Mouse (Mus musculus): ENCODE measurements around the gene Ric8b. TPM values are rescaled to one million over a fixed set of nuclear protein-coding genes. Genes with fewer than 3 reads are reported as not detected.

Gene Ric8b
- total and polyA plus RNA-seq, 2 experiments from 2014 or later: 33.8 to 49.6 TPM

GRCm38 (mm10) chr10:84956173-84956572 lies 38.8 kb downstream of the Ric8b start:
- no peak for ATAC-seq
- no peak for TF ChIP-seq CTCF (IDR thresholded peaks at IDR 0.05; ENCODE audit: low read depth)
- Histone ChIP-seq H3K4me1 (ENCODE audit: insufficient read depth, low read length) (no peaks in the 10 kb centered on the region), H3K4me2 (ENCODE audit: low read depth, low read length) (no peak overlapping the region), H3K9ac (replicated peaks; ENCODE audit: low read length) (no peak overlapping the region), H3K27me3 (ENCODE audit: insufficient read depth, low read length) (no peaks in the 10 kb centered on the region), H3K36me3 (ENCODE audit: insufficient read depth, low read length) (peaks cover 3% of the 10 kb centered on the region; the same call in 1 of the 2 replicates), H3K27ac (no peak overlapping the region), H3K4me3 (ENCODE audit: low read length) (no peak overlapping the region), H3K9me3 (ENCODE audit: low read length) (no peaks in the 10 kb centered on the region)
- DNase-seq (ENCODE audit: low spot score): no peak
- 85% methylated on average over 4 of the region's 4 CpGs for WGBS

GRCm38 (mm10) chr10:84958597-84958996 lies 41.2 kb downstream of the Ric8b start:
- WGBS: 94% methylated on average over 2 of the region's 2 CpGs
- H3K4me1 ChIP-seq (ENCODE audit: insufficient read depth, low read length): no peaks in the 10 kb centered on the region
- H3K36me3 ChIP-seq (ENCODE audit: insufficient read depth, low read length): peaks cover 4% of the 10 kb centered on the region; the same call in 1 of the 2 replicates
- H3K27me3 ChIP-seq (ENCODE audit: insufficient read depth, low read length): no peaks in the 10 kb centered on the region
- no peak overlapping the region for H3K4me2 ChIP-seq (ENCODE audit: low read depth, low read length)
- DNase-seq (ENCODE audit: low spot score): no peak
- no peak overlapping the region for H3K9ac ChIP-seq (replicated peaks; ENCODE audit: low read length)
- no peak for TF ChIP-seq CTCF (IDR thresholded peaks at IDR 0.05; ENCODE audit: low read depth)
- no peak overlapping the region for H3K4me3 ChIP-seq (ENCODE audit: low read length)
- H3K9me3 ChIP-seq (ENCODE audit: low read length): no peaks in the 10 kb centered on the region
- H3K27ac ChIP-seq: no peak overlapping the region
- no peak for ATAC-seq

- Histone ChIP-seq H3K4me3 (ENCODE audit: low read length) (no peak overlapping the region), H3K4me1 (ENCODE audit: insufficient read depth, low read length) (no peaks in the 10 kb centered on the region), H3K4me2 (ENCODE audit: low read depth, low read length) (no peak overlapping the region), H3K27me3 (ENCODE audit: insufficient read depth, low read length) (no peaks in the 10 kb centered on the region), H3K27ac (no peak overlapping the region), H3K9me3 (ENCODE audit: low read length) (no peaks in the 10 kb centered on the region), H3K36me3 (ENCODE audit: insufficient read depth, low read length) (peaks cover 4% of the 10 kb centered on the region; the same call in 1 of the 2 replicates), H3K9ac (replicated peaks; ENCODE audit: low read length) (no peak overlapping the region)
- no peak for TF ChIP-seq CTCF (IDR thresholded peaks at IDR 0.05; ENCODE audit: low read depth)
- no peak for ATAC-seq
- no peak for DNase-seq (ENCODE audit: low spot score)
- 56% methylated on average over 12 of the region's 12 CpGs for WGBS
Measured at GRCm38 (mm10) chr10:84960380-84960930, 43.0 kb downstream of the Ric8b start.

GRCm38 (mm10) chr10:84963126-84963525 lies 45.7 kb downstream of the Ric8b start:
- no peaks in the 10 kb centered on the region for H3K27me3 ChIP-seq (ENCODE audit: insufficient read depth, low read length)
- H3K36me3 ChIP-seq (ENCODE audit: insufficient read depth, low read length): peaks cover 4% of the 10 kb centered on the region; the same call in 1 of the 2 replicates
- peak overlapping the region; percentile 28; the same call in 1 of the 2 replicates for H3K27ac ChIP-seq
- peaks cover 12% of the 10 kb centered on the region; the same call in 1 of the 2 replicates for H3K4me1 ChIP-seq (ENCODE audit: insufficient read depth, low read length)
- no peaks in the 10 kb centered on the region for H3K9me3 ChIP-seq (ENCODE audit: low read length)
- WGBS: 74% methylated on average over 5 of the region's 5 CpGs
- no peak overlapping the region for H3K9ac ChIP-seq (replicated peaks; ENCODE audit: low read length)
- TF ChIP-seq CTCF (IDR thresholded peaks at IDR 0.05; ENCODE audit: low read depth): no peak
- no peak overlapping the region for H3K4me2 ChIP-seq (ENCODE audit: low read depth, low read length)
- no peak for ATAC-seq
- DNase-seq (ENCODE audit: low spot score): no peak
- H3K4me3 ChIP-seq (ENCODE audit: low read length): no peak overlapping the region

- peaks cover 4% of the 10 kb centered on the region; the same call in 1 of the 2 replicates for H3K36me3 ChIP-seq (ENCODE audit: insufficient read depth, low read length)
- no peak for ATAC-seq
- H3K27ac ChIP-seq: peak overlapping the region; percentile 28; the same call in 1 of the 2 replicates
- no peak for TF ChIP-seq CTCF (IDR thresholded peaks at IDR 0.05; ENCODE audit: low read depth)
- no peak overlapping the region for H3K4me3 ChIP-seq (ENCODE audit: low read length)
- WGBS: 36% methylated on average over 3 of the region's 3 CpGs
- no peaks in the 10 kb centered on the region for H3K9me3 ChIP-seq (ENCODE audit: low read length)
- H3K4me1 ChIP-seq (ENCODE audit: insufficient read depth, low read length): peaks cover 15% of the 10 kb centered on the region; the same call in 1 of the 2 replicates
- H3K9ac ChIP-seq (replicated peaks; ENCODE audit: low read length): no peak overlapping the region
- H3K4me2 ChIP-seq (ENCODE audit: low read depth, low read length): no peak overlapping the region
- no peaks in the 10 kb centered on the region for H3K27me3 ChIP-seq (ENCODE audit: insufficient read depth, low read length)
- peak; percentile 52 for DNase-seq (ENCODE audit: low spot score)
Measured at GRCm38 (mm10) chr10:84963726-84964125, 46.3 kb downstream of the Ric8b start.

GRCm38 (mm10) chr10:84966542-84966941 lies 49.1 kb downstream of the Ric8b start:
- Histone ChIP-seq H3K36me3 (ENCODE audit: insufficient read depth, low read length) (peaks cover 12% of the 10 kb centered on the region), H3K9ac (replicated peaks; ENCODE audit: low read length) (no peak overlapping the region), H3K4me1 (ENCODE audit: insufficient read depth, low read length) (peaks cover 15% of the 10 kb centered on the region; the same call in 1 of the 2 replicates), H3K4me3 (ENCODE audit: low read length) (no peak overlapping the region), H3K9me3 (ENCODE audit: low read length) (no peaks in the 10 kb centered on the region), H3K4me2 (ENCODE audit: low read depth, low read length) (no peak overlapping the region), H3K27ac (no peak overlapping the region; the same call in 1 of the 2 replicates), H3K27me3 (ENCODE audit: insufficient read depth, low read length) (no peaks in the 10 kb centered on the region)
- TF ChIP-seq CTCF (IDR thresholded peaks at IDR 0.05; ENCODE audit: low read depth): no peak
- no peak for DNase-seq (ENCODE audit: low spot score)
- 52% methylated on average over 2 of the region's 2 CpGs for WGBS
- ATAC-seq: 0 out of 2 replicates have a peak, but pooled peaks have one; percentile 45

- no peak for TF ChIP-seq CTCF (IDR thresholded peaks at IDR 0.05; ENCODE audit: low read depth)
- DNase-seq (ENCODE audit: low spot score) (no peak), ATAC-seq (no peak)
- 25% methylated on average over 6 of the region's 6 CpGs for WGBS
- no peak overlapping the region for H3K4me3 ChIP-seq (ENCODE audit: low read length)
- no peaks in the 10 kb centered on the region for H3K9me3 ChIP-seq (ENCODE audit: low read length)
- H3K27me3 ChIP-seq (ENCODE audit: insufficient read depth, low read length): no peaks in the 10 kb centered on the region
- no peak overlapping the region for H3K4me2 ChIP-seq (ENCODE audit: low read depth, low read length)
- peak overlapping the region; percentile 32; the same call in 1 of the 2 replicates for H3K27ac ChIP-seq
- peaks cover 14% of the 10 kb centered on the region for H3K36me3 ChIP-seq (ENCODE audit: insufficient read depth, low read length)
- peaks cover 15% of the 10 kb centered on the region; the same call in 1 of the 2 replicates for H3K4me1 ChIP-seq (ENCODE audit: insufficient read depth, low read length)
- no peak overlapping the region for H3K9ac ChIP-seq (replicated peaks; ENCODE audit: low read length)
Measured at GRCm38 (mm10) chr10:84967645-84968044, 50.2 kb downstream of the Ric8b start.
